Comparison of ENCODE assay signal across 8 mouse cellular contexts in the genomic region with DNA sequence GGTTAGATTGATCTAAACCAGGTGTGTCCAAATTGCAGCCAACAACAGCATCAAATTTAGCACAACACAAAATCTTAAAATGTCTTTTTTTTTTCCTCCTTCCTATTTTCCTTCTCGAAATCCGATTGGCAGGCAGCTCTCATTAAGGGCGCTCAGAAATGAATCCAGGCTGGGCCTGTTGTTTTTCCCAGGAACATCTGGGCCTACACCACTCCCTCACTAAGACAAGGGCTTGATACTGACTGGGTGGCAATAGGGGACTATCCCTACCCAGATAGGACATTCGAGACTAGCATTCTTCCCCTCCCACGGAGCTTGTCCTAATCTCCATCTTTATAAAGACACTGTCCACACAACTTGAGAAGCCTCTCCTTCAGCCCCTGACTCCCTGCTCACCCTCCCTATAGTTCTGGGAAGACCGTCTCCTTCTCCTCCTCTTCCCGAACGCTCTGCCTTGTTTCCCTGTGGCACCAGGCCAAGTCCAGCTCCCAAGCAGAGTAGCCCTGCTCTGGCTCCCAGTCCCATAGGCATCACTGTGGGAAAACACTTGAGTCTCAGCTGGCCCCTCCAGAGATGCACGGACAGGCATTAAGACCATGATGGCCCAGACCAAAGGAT. TPM values are rescaled to one million over a fixed set of nuclear protein-coding genes. Genes with fewer than 3 reads are reported as not detected.
DNase-seq lines count a peak whose midpoint lies in the region; ATAC-seq and TF ChIP-seq lines count a peak whose summit lies in the region.

No protein-coding gene starts in this region.

- H3K9me3 ChIP-seq in embryonic facial prominence, embryonic 12.5 days, result no peaks in the 10 kb centered on the region
- no peaks in the 10 kb centered on the region for H3K9me3 ChIP-seq in heart, embryonic 13.5 days
- no peaks in the 10 kb centered on the region for H3K9me3 ChIP-seq in limb, embryonic 12.5 days

- peaks cover 46% of the 10 kb centered on the region for H3K36me3 ChIP-seq in embryonic facial prominence, embryonic 12.5 days
- H3K36me3 ChIP-seq in heart, embryonic 13.5 days, result peaks cover 58% of the 10 kb centered on the region
- H3K36me3 ChIP-seq in limb, embryonic 12.5 days, result peaks cover 49% of the 10 kb centered on the region

- no peak overlapping the region for H3K4me3 ChIP-seq in layer of hippocampus, adult 2 months
- H3K4me3 ChIP-seq in embryonic facial prominence, embryonic 12.5 days, result no peak overlapping the region
- no peak overlapping the region for H3K4me3 ChIP-seq in heart, embryonic 13.5 days
- H3K4me3 ChIP-seq in limb, embryonic 12.5 days (replicated peaks), result no peak overlapping the region

- TF ChIP-seq CTCF in layer of hippocampus, adult 2 months (conservative IDR thresholded peaks at IDR 0.05), result no peak

- ATAC-seq in embryonic facial prominence, embryonic 12.5 days (ENCODE audit: insufficient number of reproducible peaks, insufficient read depth, low FRiP score, low TSS enrichment), result no peak
- no peak for ATAC-seq in heart, embryonic 13.5 days (ENCODE audit: extremely low read depth, insufficient number of reproducible peaks, low FRiP score, low TSS enrichment)
- ATAC-seq in limb, embryonic 12.5 days (ENCODE audit: insufficient number of reproducible peaks, insufficient read depth, low FRiP score, low TSS enrichment, low read depth), result no peak
- no peak for ATAC-seq in megakaryocyte progenitor cell, adult 5-6 weeks (replicated peaks; ENCODE audit: poor library complexity)

- no peak overlapping the region for H3K9ac ChIP-seq in embryonic facial prominence, embryonic 12.5 days
- H3K9ac ChIP-seq in heart, embryonic 13.5 days, result peak overlapping the region; percentile 57
- no peak overlapping the region for H3K9ac ChIP-seq in limb, embryonic 12.5 days (replicated peaks)

- H3K27ac ChIP-seq in layer of hippocampus, adult 2 months, result peak overlapping the region; percentile 3; the same call in 1 of the 2 replicates
- peak overlapping the region; percentile 74 for H3K27ac ChIP-seq in embryonic facial prominence, embryonic 12.5 days
- H3K27ac ChIP-seq in heart, embryonic 13.5 days (replicated peaks), result peak overlapping the region; percentile 60
- H3K27ac ChIP-seq in limb, embryonic 12.5 days, result peak overlapping the region; percentile 85

- no peak for DNase-seq in layer of hippocampus, adult 2 months (ENCODE audit: low spot score in 2 of 2)
- DNase-seq in layer of hippocampus, postnatal 14 days (ENCODE audit: low spot score in 2 of 2), result no peak
- peak; percentile 65 for DNase-seq in ovary, postnatal 36 days (ENCODE audit: low spot score)
- DNase-seq in right cerebral cortex, postnatal 25 days, result no peak

- WGBS in embryonic facial prominence, embryonic 12.5 days, result 27% methylated on average over 9 of the region's 9 CpGs
- 31% methylated on average over 9 of the region's 9 CpGs for WGBS in heart, embryonic 13.5 days
- 39% methylated on average over 9 of the region's 9 CpGs for WGBS in limb, embryonic 12.5 days

- H3K4me2 ChIP-seq in embryonic facial prominence, embryonic 12.5 days (replicated peaks), result no peak overlapping the region
- no peak overlapping the region for H3K4me2 ChIP-seq in heart, embryonic 13.5 days
- peak overlapping the region; percentile 74 for H3K4me2 ChIP-seq in limb, embryonic 12.5 days

- peaks cover 39% of the 10 kb centered on the region for H3K4me1 ChIP-seq in embryonic facial prominence, embryonic 12.5 days
- H3K4me1 ChIP-seq in heart, embryonic 13.5 days, result peaks cover 39% of the 10 kb centered on the region
- H3K4me1 ChIP-seq in limb, embryonic 12.5 days (replicated peaks), result peaks cover 48% of the 10 kb centered on the region

- no peaks in the 10 kb centered on the region for H3K27me3 ChIP-seq in embryonic facial prominence, embryonic 12.5 days
- H3K27me3 ChIP-seq in heart, embryonic 13.5 days (replicated peaks), result no peaks in the 10 kb centered on the region
- no peaks in the 10 kb centered on the region for H3K27me3 ChIP-seq in limb, embryonic 12.5 days

RNA-seq across cellular contexts. Expression of a gene that starts 0.8 kb away (rescaled TPM):
- total RNA-seq in layer of hippocampus, adult 2 months (2021), result 10 to 100 TPM; 13.4 to 13.7 TPM
- total RNA-seq in layer of hippocampus, postnatal 14 days (2021), result 10 to 100 TPM; 12.2 to 14.2 TPM
- polyA plus RNA-seq in embryonic facial prominence, embryonic 12.5 days (2016; fragmentation: Nextera tagmentation; extraction: Ambion mirVana), result 20.4 and 23.9 TPM in 2 replicates
- polyA plus RNA-seq in heart, embryonic 13.5 days (2015; fragmentation: Nextera tagmentation; extraction: Ambion mirVana), result 23.6 and 27.2 TPM in 2 replicates
- polyA plus RNA-seq in limb, embryonic 12.5 days (2016; fragmentation: Nextera tagmentation; extraction: Ambion mirVana), result 24.1 and 26.8 TPM in 2 replicates
- total RNA-seq in megakaryocyte progenitor cell, adult 5-6 weeks (2015), result 4.6 and 4.9 TPM in 2 replicates
- total RNA-seq in megakaryocyte progenitor cell, adult 5-6 weeks (2017), result 5.4 and 7.3 TPM in 2 replicates

RNA-seq across cellular contexts. Expression of a gene that starts 8.9 kb away (rescaled TPM):
- not detected for total RNA-seq in layer of hippocampus, adult 2 months (2021)
- not detected for total RNA-seq in layer of hippocampus, postnatal 14 days (2021)
- polyA plus RNA-seq in embryonic facial prominence, embryonic 12.5 days (2016; fragmentation: Nextera tagmentation; extraction: Ambion mirVana), result 0.49 TPM in 1 of 2 replicates, not detected in the other
- polyA plus RNA-seq in heart, embryonic 13.5 days (2015; fragmentation: Nextera tagmentation; extraction: Ambion mirVana), result not detected in 2 replicates
- polyA plus RNA-seq in limb, embryonic 12.5 days (2016; fragmentation: Nextera tagmentation; extraction: Ambion mirVana), result 0.67 and 0.74 TPM in 2 replicates
- total RNA-seq in megakaryocyte progenitor cell, adult 5-6 weeks (2015), result 0.62 and 0.83 TPM in 2 replicates
- 3.1 TPM in 1 of 2 replicates, not detected in the other for total RNA-seq in megakaryocyte progenitor cell, adult 5-6 weeks (2017)

RNA-seq across cellular contexts. Expression of a gene that starts 10.1 kb away (rescaled TPM):
- 10 to 100 TPM; 13.4 to 13.6 TPM for total RNA-seq in layer of hippocampus, adult 2 months (2021)
- total RNA-seq in layer of hippocampus, postnatal 14 days (2021), result 10 to 100 TPM; 17.6 to 20.8 TPM
- 29.3 and 29.4 TPM in 2 replicates for polyA plus RNA-seq in embryonic facial prominence, embryonic 12.5 days (2016; fragmentation: Nextera tagmentation; extraction: Ambion mirVana)
- 10.0 and 10.2 TPM in 2 replicates for polyA plus RNA-seq in heart, embryonic 13.5 days (2015; fragmentation: Nextera tagmentation; extraction: Ambion mirVana)
- 34.1 and 35.3 TPM in 2 replicates for polyA plus RNA-seq in limb, embryonic 12.5 days (2016; fragmentation: Nextera tagmentation; extraction: Ambion mirVana)
- 0.42 and 0.66 TPM in 2 replicates for total RNA-seq in megakaryocyte progenitor cell, adult 5-6 weeks (2015)
- 0.64 and 1.00 TPM in 2 replicates for total RNA-seq in megakaryocyte progenitor cell, adult 5-6 weeks (2017)

RNA-seq across cellular contexts. Expression of a gene that starts 11.4 kb away (rescaled TPM):
- total RNA-seq in layer of hippocampus, adult 2 months (2021), result 10 to 100 TPM in 1 of 2 experiments, 1 to 10 TPM in 1; 6.8 to 10.3 TPM
- total RNA-seq in layer of hippocampus, postnatal 14 days (2021), result 1 to 10 TPM; 6.1 to 7.5 TPM
- polyA plus RNA-seq in embryonic facial prominence, embryonic 12.5 days (2016; fragmentation: Nextera tagmentation; extraction: Ambion mirVana), result 19.2 and 24.0 TPM in 2 replicates
- polyA plus RNA-seq in heart, embryonic 13.5 days (2015; fragmentation: Nextera tagmentation; extraction: Ambion mirVana), result 17.7 and 20.1 TPM in 2 replicates
- 18.5 and 19.0 TPM in 2 replicates for polyA plus RNA-seq in limb, embryonic 12.5 days (2016; fragmentation: Nextera tagmentation; extraction: Ambion mirVana)
- 1.3 and 2.5 TPM in 2 replicates for total RNA-seq in megakaryocyte progenitor cell, adult 5-6 weeks (2015)
- total RNA-seq in megakaryocyte progenitor cell, adult 5-6 weeks (2017), result 4.8 and 7.4 TPM in 2 replicates

RNA-seq across cellular contexts. Expression of a gene that starts 36.4 kb away (rescaled TPM):
- total RNA-seq in layer of hippocampus, adult 2 months (2021), result 10 to 100 TPM; 33.1 to 38.1 TPM
- 10 to 100 TPM; 36.1 to 39.5 TPM for total RNA-seq in layer of hippocampus, postnatal 14 days (2021)
- polyA plus RNA-seq in embryonic facial prominence, embryonic 12.5 days (2016; fragmentation: Nextera tagmentation; extraction: Ambion mirVana), result 4.3 and 5.6 TPM in 2 replicates
- 2.0 and 2.4 TPM in 2 replicates for polyA plus RNA-seq in heart, embryonic 13.5 days (2015; fragmentation: Nextera tagmentation; extraction: Ambion mirVana)
- polyA plus RNA-seq in limb, embryonic 12.5 days (2016; fragmentation: Nextera tagmentation; extraction: Ambion mirVana), result 4.4 and 5.9 TPM in 2 replicates
- total RNA-seq in megakaryocyte progenitor cell, adult 5-6 weeks (2015), result 13.0 and 15.2 TPM in 2 replicates
- total RNA-seq in megakaryocyte progenitor cell, adult 5-6 weeks (2017), result 8.0 and 13.0 TPM in 2 replicates

Comparison
In these comparisons a context has a peak if more than half of its experiments do, and no peak if none do; other contexts are left out.
1. H3K27ac ChIP-seq: peak in every context shown above with its lines; median percentile 85 in limb, embryonic 12.5 days; 74 in embryonic facial prominence, embryonic 12.5 days; 60 in heart, embryonic 13.5 days; 3 in layer of hippocampus, adult 2 months.
2. RNA of a gene that starts 10.1 kb away (total RNA-seq): 17.6 to 20.8 TPM in layer of hippocampus, postnatal 14 days and 13.4 to 13.6 TPM in layer of hippocampus, adult 2 months; 0.42 to 1.00 TPM in megakaryocyte progenitor cell, adult 5-6 weeks; every median in the first group is over 4 times any median in the second.